Mouse (Mus musculus): ENCODE measurements around the gene Ada.

DNA sequence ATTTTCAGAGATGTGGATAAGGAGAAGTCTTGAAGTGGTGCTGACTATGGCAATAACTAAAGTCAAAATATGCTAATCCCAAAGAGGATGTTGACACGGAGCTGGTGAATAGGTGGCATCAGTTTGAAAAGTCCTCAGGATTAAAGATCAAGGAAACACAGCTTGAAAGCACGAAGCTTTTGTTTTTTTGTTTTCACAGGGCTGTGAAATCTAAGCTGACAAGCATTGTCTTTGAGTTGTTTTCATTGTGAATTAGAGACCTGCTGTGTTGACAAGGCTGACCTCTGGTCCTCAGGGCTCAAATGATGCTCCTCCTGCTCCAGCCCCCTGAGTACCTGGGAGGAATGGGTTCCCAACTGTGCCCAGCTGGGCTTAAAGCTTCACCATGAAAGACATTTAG lies 27.0 kb upstream of the Ada start:
- no peak for TF ChIP-seq CTCF (IDR thresholded peaks at IDR 0.05; ENCODE audit: low read depth)
- TF ChIP-seq EP300 (IDR thresholded peaks at IDR 0.05; ENCODE audit: low read depth) = no peak
